Mouse (Mus musculus) c-Kit-positive CD71-positive TER-119-negative erythroid progenitor cells, embryonic 14.5 days (primary cell): ENCODE data around the gene 1700001C19Rik.

Experiments
- DNase-seq: peaks from one replicate; pipeline ENCODE4 v3.0.0-alpha.2; 2013; ENCODE audit warnings: low read depth

Gene 1700001C19Rik

GRCm38 (mm10) chr17:47462209-47462608, 25.0 kb upstream of the 1700001C19Rik start:
- DNase-seq: no peak

- no peak for DNase-seq
Measured at GRCm38 (mm10) chr17:47461688-47462087, 24.5 kb upstream of the 1700001C19Rik start.

- no peak for DNase-seq
Measured at GRCm38 (mm10) chr17:47459341-47459919, 22.3 kb upstream of the 1700001C19Rik start.

GRCm38 (mm10) chr17:47458936-47459335, 21.8 kb upstream of the 1700001C19Rik start:
- DNase-seq: no peak

GRCm38 (mm10) chr17:47458310-47458709, 21.1 kb upstream of the 1700001C19Rik start:
- no peak for DNase-seq

- no peak for DNase-seq
Measured at GRCm38 (mm10) chr17:47454675-47455074, 17.5 kb upstream of the 1700001C19Rik start.

GRCm38 (mm10) chr17:47452886-47453285, 15.7 kb upstream of the 1700001C19Rik start:
- no peak for DNase-seq

GRCm38 (mm10) chr17:47450880-47451565, 13.8 kb upstream of the 1700001C19Rik start:
- DNase-seq: no peak

GRCm38 (mm10) chr17:47450239-47450638, 13.1 kb upstream of the 1700001C19Rik start:
- DNase-seq: no peak

- no peak for DNase-seq
Measured at GRCm38 (mm10) chr17:47449432-47449831, 12.3 kb upstream of the 1700001C19Rik start.

- DNase-seq: no peak
Measured at GRCm38 (mm10) chr17:47448523-47449372, 11.6 kb upstream of the 1700001C19Rik start.

GRCm38 (mm10) chr17:47446561-47446960, 9.4 kb upstream of the 1700001C19Rik start:
- no peak for DNase-seq

- DNase-seq: no peak
Measured at GRCm38 (mm10) chr17:47446025-47446424, 8.8 kb upstream of the 1700001C19Rik start.

- no peak for DNase-seq
Measured at GRCm38 (mm10) chr17:47445518-47445917, 8.3 kb upstream of the 1700001C19Rik start.

- no peak for DNase-seq
Measured at GRCm38 (mm10) chr17:47444113-47444512, 6.9 kb upstream of the 1700001C19Rik start.

- no peak for DNase-seq
Measured at GRCm38 (mm10) chr17:47442271-47442670, 5.1 kb upstream of the 1700001C19Rik start.

- DNase-seq: no peak
Measured at GRCm38 (mm10) chr17:47441296-47442051, 4.3 kb upstream of the 1700001C19Rik start.

GRCm38 (mm10) chr17:47440359-47440890, 3.2 kb upstream of the 1700001C19Rik start:
- DNase-seq: no peak

GRCm38 (mm10) chr17:47439396-47440028, 2.3 kb upstream of the 1700001C19Rik start:
- no peak for DNase-seq

- no peak for DNase-seq
Measured at GRCm38 (mm10) chr17:47438611-47439010, 1.4 kb upstream of the 1700001C19Rik start.

- no peak for DNase-seq
Measured at GRCm38 (mm10) chr17:47436156-47436906, 845 bp downstream of the 1700001C19Rik start, which contains the start of gene AI661453. Gene AI661453 (plus strand): TSS chr17:47436615.
